Mouse (Mus musculus) ES-E14 (cell line): ENCODE data around the gene Bag3. TPM values are rescaled to one million over a fixed set of nuclear protein-coding genes. Genes with fewer than 3 reads are reported as not detected.

Experiments
- DNase-seq: peaks from one replicate; pipeline ENCODE4 v3.0.0-alpha.2; 2013; ENCODE audit warnings: low read depth, low spot score
- H3K27ac ChIP-seq: 2 replicates; pipeline ENCODE4 v1.5.1; 2012; ENCODE audit warnings: low read depth, mild to moderate bottlenecking, low read length, moderate library complexity, mixed read lengths; ENCODE audit not compliant: poor library complexity, insufficient read depth, severe bottlenecking
- H3K36me3 ChIP-seq: 2 replicates; pipeline ENCODE4 v1.6.1; 2012; ENCODE audit warnings: mild to moderate bottlenecking, low read length, moderate library complexity, mixed read lengths; ENCODE audit not compliant: control insufficient read depth, poor library complexity, insufficient read depth, severe bottlenecking
- H3K4me1 ChIP-seq, 2 experiments: fragments of 150-350 bp in 1 of 2; sonication (generic) in 1 of 2; 2 replicates each; pipeline ENCODE4 v1.6.1; 2012; ENCODE audit warnings: low read length in 2 of 2, mild to moderate bottlenecking in 1 of 2, mixed read lengths in 1 of 2; ENCODE audit not compliant: control insufficient read depth in 2 of 2, insufficient read depth in 2 of 2, poor library complexity in 1 of 2
- H3K4me3 ChIP-seq, 2 experiments: fragments of 150-350 bp in 1 of 2; sonication (generic) in 1 of 2; 2 replicates each; pipeline ENCODE4 v1.5.1; 2012; ENCODE audit warnings: low read length in 2 of 2, low read depth in 1 of 2, mild to moderate bottlenecking in 1 of 2, mixed read lengths in 1 of 2; ENCODE audit not compliant: insufficient read depth in 1 of 2, poor library complexity in 1 of 2, severe bottlenecking in 1 of 2
- H3K9ac ChIP-seq: 2 replicates; pipeline ENCODE4 v1.6.1; 2012; ENCODE audit warnings: low read depth, mild to moderate bottlenecking, low read length, mixed read lengths; ENCODE audit not compliant: poor library complexity, insufficient read depth, severe bottlenecking
- H3K9me3 ChIP-seq: fragments of 150-350 bp; sonication (generic); 2 replicates; pipeline ENCODE4 v1.6.1; 2012; ENCODE audit warnings: low read depth, mild to moderate bottlenecking, low read length; ENCODE audit not compliant: control insufficient read depth, insufficient read depth
- CHD2 ChIP-seq: IDR thresholded peaks from 2 replicates; pipeline ENCODE4 v1.6.1; 2014; ENCODE audit warnings: mild to moderate bottlenecking, low read depth, low read length, inconsistent platforms
- HCFC1 ChIP-seq: IDR thresholded peaks from 2 replicates; pipeline ENCODE4 v1.6.1; 2012; ENCODE audit warnings: low read length, inconsistent platforms, borderline replicate concordance; ENCODE audit not compliant: insufficient read depth
- MAFK ChIP-seq: IDR thresholded peaks from 2 replicates; pipeline ENCODE4 v1.6.1; 2014; ENCODE audit warnings: mild to moderate bottlenecking, low read depth, low read length, inconsistent platforms; ENCODE audit not compliant: insufficient read depth
- ZC3H11A ChIP-seq: IDR thresholded peaks from 2 replicates; pipeline ENCODE4 v1.6.1; 2012; ENCODE audit warnings: low read depth, mild to moderate bottlenecking, inconsistent platforms, low read length, borderline replicate concordance
- ZNF384 ChIP-seq: IDR thresholded peaks from 2 replicates; pipeline ENCODE4 v1.6.1; 2012; ENCODE audit warnings: low read depth, low read length, inconsistent platforms
- in situ Hi-C, 2 experiments: fragments of 600-800 bp; cut with MboI; formaldehyde crosslinking; loops; one replicate each; pipeline ENCODE4 v1.15.1; 2025; ENCODE audit warnings: low sequenced_read_pairs in 2 of 2, inconsistent platforms in 1 of 2; ENCODE audit not compliant: unreplicated experiment in 2 of 2
- total RNA-seq: library from RNA; depleted of rRNA; stranded (reverse); fragments of 300-350 nt; gene quantifications from 2 replicates; pipeline ENCODE4 v1.2.3, GENCODE M21; 2012

The Bag3 gene
- total RNA-seq, 1 experiment: 13.6 TPM

GRCm38 (mm10) chr7:128553105-128553705 is 29.8 kb downstream of the Bag3 start:
- Histone ChIP-seq H3K9me3 (no peaks in the 10 kb centered on the region), H3K27ac (no peak overlapping the region), H3K36me3 (no peaks in the 10 kb centered on the region), H3K4me1 (peaks cover 0 to 3% of the 10 kb centered on the region in 2 experiments; a peak in 1 of 4 replicates), H3K4me3 (no peak overlapping the region), H3K9ac (no peak overlapping the region)
- in situ Hi-C loops: no loop called here
- no peak for DNase-seq
- no peak for TF ChIP-seq MAFK
- TF ChIP-seq ZC3H11A: no peak
- TF ChIP-seq HCFC1: no peak
- TF ChIP-seq ZNF384: no peak
- TF ChIP-seq CHD2: no peak

GRCm38 (mm10) chr7:128554502-128554901 is 31.1 kb downstream of the Bag3 start:
- in situ Hi-C loops: no loop called here
- H3K4me1 ChIP-seq: peaks cover 0 to 3% of the 10 kb centered on the region in 2 experiments; a peak in 1 of 4 replicates
- H3K36me3 ChIP-seq: no peaks in the 10 kb centered on the region
- no peak for TF ChIP-seq MAFK
- TF ChIP-seq CHD2: no peak
- no peak for TF ChIP-seq HCFC1
- TF ChIP-seq ZNF384: no peak
- TF ChIP-seq ZC3H11A: no peak
- no peak overlapping the region for H3K4me3 ChIP-seq
- H3K27ac ChIP-seq: no peak overlapping the region
- no peaks in the 10 kb centered on the region for H3K9me3 ChIP-seq
- H3K9ac ChIP-seq: no peak overlapping the region
- DNase-seq: no peak

GRCm38 (mm10) chr7:128555141-128555750 is 31.8 kb downstream of the Bag3 start:
- H3K9me3 ChIP-seq: no peaks in the 10 kb centered on the region
- no peak for DNase-seq
- no peaks in the 10 kb centered on the region for H3K36me3 ChIP-seq
- H3K4me1 ChIP-seq: peaks cover 0 to 3% of the 10 kb centered on the region in 2 experiments; a peak in 1 of 4 replicates
- in situ Hi-C loops: no loop called here
- H3K4me3 ChIP-seq: no peak overlapping the region
- H3K9ac ChIP-seq: no peak overlapping the region
- H3K27ac ChIP-seq: no peak overlapping the region
- no peak for TF ChIP-seq ZNF384
- no peak for TF ChIP-seq MAFK
- TF ChIP-seq CHD2: no peak
- TF ChIP-seq ZC3H11A: no peak
- no peak for TF ChIP-seq HCFC1

GRCm38 (mm10) chr7:128556923-128557430 is 33.6 kb downstream of the Bag3 start:
- in situ Hi-C loops: no loop called here

More at GRCm38 (mm10) chr7:128556923-128557430, 33.6 kb downstream of the Bag3 start:
- Histone ChIP-seq H3K9me3 (no peaks in the 10 kb centered on the region), H3K4me1 (peaks cover 0 to 3% of the 10 kb centered on the region in 2 experiments; a peak in 1 of 4 replicates), H3K36me3 (no peaks in the 10 kb centered on the region), H3K9ac (no peak overlapping the region), H3K27ac (no peak overlapping the region), H3K4me3 (no peak overlapping the region)
- DNase-seq: no peak
- no peak for TF ChIP-seq MAFK
- TF ChIP-seq ZC3H11A: no peak
- no peak for TF ChIP-seq ZNF384
- TF ChIP-seq CHD2: no peak
- no peak for TF ChIP-seq HCFC1
